Mouse (Mus musculus) liver, adult 2 months (tissue): ENCODE measurements around the gene Lhfpl2.

ENCODE experiments used
- CTCF ChIP-seq: fragments of 200-500 bp; IDR thresholded peaks from 2 replicates; pipeline ENCODE4 v1.5.1; 2011; ENCODE audit warnings: low read depth, low read length, control low read depth
- POLR2A ChIP-seq: fragments of 200-500 bp; IDR thresholded peaks from 2 replicates; pipeline ENCODE4 v1.6.1; 2011; ENCODE audit warnings: low read length, control low read depth; ENCODE audit not compliant: insufficient read depth; ENCODE audit errors: extremely low read depth

GRCm38 (mm10) chr13:94224717-94225705 lies 167.4 kb downstream of the Lhfpl2 start:
- TF ChIP-seq CTCF (no peak), POLR2A (no peak)
